Mouse (Mus musculus): Measurements from ENCODE around the gene Msantd2.

DNA sequence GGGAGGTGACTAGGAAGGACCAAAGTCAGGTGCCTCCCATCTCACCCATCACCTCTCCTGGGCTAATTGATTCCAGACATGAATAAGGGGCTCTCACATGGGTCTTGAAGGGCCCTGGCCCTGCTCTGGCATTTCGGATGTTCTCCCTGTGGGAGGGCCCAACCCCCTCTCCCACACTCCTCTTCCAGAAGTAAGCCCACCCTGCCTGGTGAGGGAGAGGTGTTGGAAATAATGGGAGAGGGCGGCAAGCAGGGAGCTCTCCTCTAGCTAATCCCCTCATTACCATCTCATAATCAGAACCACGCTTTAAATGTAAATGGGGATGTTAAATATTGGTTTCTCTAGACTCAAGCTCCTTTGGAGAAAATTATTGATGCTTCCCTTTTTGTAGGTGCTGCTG, 34.1 kb upstream of the Msantd2 start:
- TF ChIP-seq CTCF (IDR thresholded peaks at IDR 0.05; ENCODE audit: low read depth) (no peak), EP300 (IDR thresholded peaks at IDR 0.05; ENCODE audit: low read depth) (no peak)
